In genomic region chr2:73579168-73579567, GRCm38 (mm10) we compare ENCODE assay signal across 20 mouse cellular contexts. TPM values are rescaled to one million over a fixed set of nuclear protein-coding genes. Genes with fewer than 3 reads are reported as not detected.
"Had no signal": no experiment of that assay in that cellular context is flagged by ENCODE, and none has a peak within 500 bp of the region (broad histone marks: within the 10 kb centered on the region; RNA-seq: fewer than 3 reads in every experiment).

No protein-coding gene starts in this region.

- H3K27ac ChIP-seq: midbrain, embryonic 10.5 days; midbrain, embryonic 12.5 days; neural tube, embryonic 12.5 days; stomach, embryonic 15.5 days; stomach, postnatal 0 days had no signal

- H3K9me3 ChIP-seq: midbrain, embryonic 10.5 days; midbrain, embryonic 12.5 days; neural tube, embryonic 12.5 days; stomach, embryonic 15.5 days had no signal

- H3K4me2 ChIP-seq: lung, embryonic 14.5 days; midbrain, embryonic 12.5 days; neural tube, embryonic 12.5 days; stomach, embryonic 15.5 days had no signal

- H3K27me3 ChIP-seq: neural tube, embryonic 12.5 days; stomach, embryonic 15.5 days had no signal

- H3K4me1 ChIP-seq: midbrain, embryonic 10.5 days; midbrain, embryonic 12.5 days; neural tube, embryonic 12.5 days; stomach, embryonic 15.5 days had no signal

- H3K9ac ChIP-seq: lung, embryonic 14.5 days; midbrain, embryonic 12.5 days; neural tube, embryonic 12.5 days; stomach, embryonic 15.5 days had no signal

- H3K36me3 ChIP-seq: midbrain, embryonic 10.5 days; midbrain, embryonic 12.5 days; neural tube, embryonic 12.5 days; stomach, embryonic 15.5 days had no signal

- H3K4me3 ChIP-seq: midbrain, embryonic 10.5 days; midbrain, embryonic 12.5 days; neural tube, embryonic 12.5 days; stomach, embryonic 15.5 days had no signal

- ATAC-seq: midbrain, embryonic 16.5 days had no signal

- DNase-seq: lung, adult 18-20 months; lung, embryonic 14.5 days; lung, postnatal 10 days; lung, postnatal 4 days; midbrain, embryonic 14.5 days; right cerebral cortex, postnatal 14 days; spleen, adult 18-20 months; thymus, adult 2 months; thymus, postnatal 25 days; thymus, postnatal 4 days had no signal

RNA-seq across cellular contexts. Expression of gene Chrna1, which starts 1.0 kb away (rescaled TPM):
- total RNA-seq: megakaryocyte, adult 5-6 weeks; neutrophil, adult 5-6 weeks had no signal
- polyA plus RNA-seq: small intestine, adult 2 months; urinary bladder, adult 2 months had no signal
